In the genomic region with DNA sequence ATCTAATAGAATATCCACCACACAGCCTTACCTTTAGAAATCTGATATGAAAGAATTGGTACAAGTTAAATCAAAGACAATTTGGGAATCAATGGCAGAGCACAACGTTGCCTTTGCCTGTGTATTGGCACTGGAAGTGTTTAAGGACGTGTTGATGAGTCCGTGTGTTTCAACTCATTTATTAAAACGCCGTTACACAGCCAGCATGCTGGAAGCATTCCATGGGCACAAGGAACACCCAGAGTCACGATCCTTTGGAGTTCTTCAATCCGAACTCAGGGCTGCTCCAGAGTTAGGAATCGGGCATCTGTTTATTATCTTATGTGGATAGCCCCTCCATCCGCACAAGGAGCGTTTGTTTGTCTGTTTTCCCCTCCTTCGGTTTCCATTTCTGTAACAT, we compare ENCODE assay signal across 19 mouse cellular contexts.
A peak's percentile ranks its signal among the peaks of the same experiment; 100 is the strongest.
DNase-seq lines count a peak whose midpoint lies in the region; ATAC-seq and TF ChIP-seq lines count a peak whose summit lies in the region.
"Had no signal": no experiment of that assay in that cellular context is flagged by ENCODE, and none has a peak within 500 bp of the region (broad histone marks: within the 10 kb centered on the region; RNA-seq: fewer than 3 reads in every experiment).

No protein-coding gene starts in this region.

- peak; percentile 56 for DNase-seq in forebrain, embryonic 14.5 days (ENCODE audit: low spot score)
- no peak for DNase-seq in midbrain, embryonic 11.5 days (ENCODE audit: low spot score, missing footprints)
- DNase-seq in brain, embryonic 14.5 days (ENCODE audit: low read depth): peak; percentile 61
- DNase-seq: adrenal gland, postnatal 14 days; cerebellum, adult 18-20 months; cerebellum, adult 9-11 months; cerebellum, postnatal 36 days; gastrocnemius, postnatal 14 days; heart, adult 2 months; heart, postnatal 36 days had no signal

- H3K27ac ChIP-seq in forebrain, embryonic 14.5 days (ENCODE audit: low read depth, low read length): no peak overlapping the region
- H3K27ac ChIP-seq in forebrain, embryonic 12.5 days: no peak overlapping the region
- peak overlapping the region; percentile 21; the same call in 1 of the 2 replicates for H3K27ac ChIP-seq in midbrain, embryonic 12.5 days (replicated peaks)
- H3K27ac ChIP-seq in midbrain, embryonic 11.5 days (ENCODE audit: low read depth, low read length): no peak overlapping the region
- H3K27ac ChIP-seq in forebrain, embryonic 16.5 days (ENCODE audit: low read length): no peak overlapping the region
- H3K27ac ChIP-seq: heart, adult 2 months; hindbrain, postnatal 0 days had no signal

- no peak overlapping the region for H3K4me3 ChIP-seq in forebrain, embryonic 14.5 days (ENCODE audit: low read depth, low read length)
- no peak overlapping the region for H3K4me3 ChIP-seq in forebrain, embryonic 12.5 days (replicated peaks)
- no peak overlapping the region for H3K4me3 ChIP-seq in midbrain, embryonic 12.5 days
- no peak overlapping the region for H3K4me3 ChIP-seq in midbrain, embryonic 11.5 days (ENCODE audit: low read depth, low read length)
- H3K4me3 ChIP-seq in forebrain, embryonic 16.5 days (replicated peaks; ENCODE audit: low read length): no peak overlapping the region
- H3K4me3 ChIP-seq: embryonic facial prominence, embryonic 10.5 days; heart, adult 2 months; heart, embryonic 12.5 days had no signal

- ATAC-seq in forebrain, embryonic 14.5 days: no peak
- ATAC-seq in forebrain, embryonic 12.5 days (ENCODE audit: low FRiP score): no peak
- ATAC-seq in midbrain, embryonic 12.5 days (ENCODE audit: low FRiP score, low read depth): no peak
- no peak for ATAC-seq in midbrain, embryonic 11.5 days (ENCODE audit: low FRiP score)
- no peak for ATAC-seq in forebrain, embryonic 16.5 days
- ATAC-seq: activated CD4-positive, CD25-positive, alpha-beta regulatory T cell, adult 4 months; Patski had no signal

- H3K9ac ChIP-seq in forebrain, embryonic 14.5 days (ENCODE audit: low read length): no peak overlapping the region
- no peak overlapping the region for H3K9ac ChIP-seq in forebrain, embryonic 12.5 days
- H3K9ac ChIP-seq in midbrain, embryonic 12.5 days (replicated peaks): no peak overlapping the region
- H3K9ac ChIP-seq in midbrain, embryonic 11.5 days (ENCODE audit: low read length): no peak overlapping the region
- no peak overlapping the region for H3K9ac ChIP-seq in forebrain, embryonic 16.5 days (replicated peaks; ENCODE audit: low read depth, low read length)
- H3K9ac ChIP-seq: heart, embryonic 12.5 days had no signal

- H3K4me1 ChIP-seq in forebrain, embryonic 14.5 days (ENCODE audit: control insufficient read depth, insufficient read depth, low read length): 0 out of 2 replicates have a peak, but pooled peaks cover 3% of the 10 kb centered on the region
- peaks cover 19% of the 10 kb centered on the region for H3K4me1 ChIP-seq in forebrain, embryonic 12.5 days
- H3K4me1 ChIP-seq in midbrain, embryonic 12.5 days: peaks cover 20% of the 10 kb centered on the region
- no peaks in the 10 kb centered on the region for H3K4me1 ChIP-seq in midbrain, embryonic 11.5 days (ENCODE audit: control insufficient read depth, insufficient read depth, low read length)
- H3K4me1 ChIP-seq in forebrain, embryonic 16.5 days (replicated peaks; ENCODE audit: control insufficient read depth, insufficient read depth, low read length): peaks cover 8% of the 10 kb centered on the region
- H3K4me1 ChIP-seq: heart, embryonic 12.5 days had no signal

- no peaks in the 10 kb centered on the region for H3K36me3 ChIP-seq in forebrain, embryonic 14.5 days (ENCODE audit: control insufficient read depth, insufficient read depth, low read length)
- no peaks in the 10 kb centered on the region for H3K36me3 ChIP-seq in forebrain, embryonic 12.5 days (replicated peaks)
- H3K36me3 ChIP-seq in midbrain, embryonic 12.5 days: no peaks in the 10 kb centered on the region
- H3K36me3 ChIP-seq in midbrain, embryonic 11.5 days (ENCODE audit: control insufficient read depth, insufficient read depth, low read length): no peaks in the 10 kb centered on the region
- no peaks in the 10 kb centered on the region for H3K36me3 ChIP-seq in forebrain, embryonic 16.5 days (ENCODE audit: control insufficient read depth, insufficient read depth)
- H3K36me3 ChIP-seq: embryonic facial prominence, embryonic 10.5 days; heart, embryonic 12.5 days had no signal

- TF ChIP-seq CTCF in brain, embryonic 14.5 days (IDR thresholded peaks at IDR 0.05; ENCODE audit: borderline replicate concordance, extremely low read depth, insufficient read depth, insufficient read length): no peak

- TF ChIP-seq POLR2A in brain, embryonic 14.5 days (IDR thresholded peaks at IDR 0.05; ENCODE audit: borderline replicate concordance, extremely low read depth, insufficient read depth, insufficient read length, poor library complexity, severe bottlenecking): no peak

- WGBS in forebrain, embryonic 14.5 days: 49% methylated on average over 11 of the region's 11 CpGs
- 78% methylated on average over 11 of the region's 11 CpGs for WGBS in forebrain, embryonic 12.5 days
- 89% methylated on average over 11 of the region's 11 CpGs for WGBS in midbrain, embryonic 12.5 days
- 93% methylated on average over 11 of the region's 11 CpGs for WGBS in midbrain, embryonic 11.5 days
- WGBS in forebrain, embryonic 16.5 days: 42% methylated on average over 11 of the region's 11 CpGs

- no peak overlapping the region for H3K4me2 ChIP-seq in forebrain, embryonic 14.5 days (ENCODE audit: low read length)
- H3K4me2 ChIP-seq in forebrain, embryonic 12.5 days: no peak overlapping the region
- no peak overlapping the region for H3K4me2 ChIP-seq in midbrain, embryonic 12.5 days (replicated peaks)
- no peak overlapping the region for H3K4me2 ChIP-seq in midbrain, embryonic 11.5 days
- H3K4me2 ChIP-seq in forebrain, embryonic 16.5 days (ENCODE audit: low read length): peak overlapping the region; percentile 9; the same call in 1 of the 2 replicates
- H3K4me2 ChIP-seq: heart, embryonic 12.5 days had no signal

- H3K9me3 ChIP-seq in forebrain, embryonic 14.5 days (replicated peaks; ENCODE audit: control insufficient read depth, low read length): no peaks in the 10 kb centered on the region
- no peaks in the 10 kb centered on the region for H3K9me3 ChIP-seq in forebrain, embryonic 12.5 days
- no peaks in the 10 kb centered on the region for H3K9me3 ChIP-seq in midbrain, embryonic 12.5 days
- H3K9me3 ChIP-seq in midbrain, embryonic 11.5 days (ENCODE audit: control insufficient read depth, low read length): no peaks in the 10 kb centered on the region
- no peaks in the 10 kb centered on the region for H3K9me3 ChIP-seq in forebrain, embryonic 16.5 days (ENCODE audit: control insufficient read depth, low read length)
- H3K9me3 ChIP-seq: heart, embryonic 12.5 days had no signal

- no peaks in the 10 kb centered on the region for H3K27me3 ChIP-seq in forebrain, embryonic 14.5 days (replicated peaks; ENCODE audit: control insufficient read depth, insufficient read depth, low read length)
- peaks cover 8% of the 10 kb centered on the region; the same call in 1 of the 2 replicates for H3K27me3 ChIP-seq in forebrain, embryonic 12.5 days
- peaks cover 9% of the 10 kb centered on the region for H3K27me3 ChIP-seq in midbrain, embryonic 12.5 days
- H3K27me3 ChIP-seq in midbrain, embryonic 11.5 days (ENCODE audit: control insufficient read depth, insufficient read depth, low read length): no peaks in the 10 kb centered on the region
- no peaks in the 10 kb centered on the region for H3K27me3 ChIP-seq in forebrain, embryonic 16.5 days (replicated peaks; ENCODE audit: control insufficient read depth, insufficient read depth, low read length)
- H3K27me3 ChIP-seq: CH12.LX had no signal
